Mouse (Mus musculus) inflammation-experienced regulatory T-cells, adult 6 months (primary cell): Measurements from ENCODE around the gene Adamts6. TPM values are rescaled to one million over a fixed set of nuclear protein-coding genes. Genes with fewer than 3 reads are reported as not detected.

Source experiments
- ATAC-seq: one replicate; pipeline ENCODE4 v1.8.0; 2017
- polyA plus RNA-seq, 3 experiments: library from polyadenylated mRNA; unstranded; fragments of 100-300 nt; shearing (Covaris generic); gene quantifications; one replicate each; pipeline ENCODE4 v1.2.1; 2017

Adamts6 gene
- polyA plus RNA-seq, 3 experiments from 2014 or later, result 11.9 to 30.5 (median 25.5) TPM

- ATAC-seq, result no peak
Measured at GRCm38 (mm10) chr13:104517638-104518311, 230.1 kb downstream of the Adamts6 start.

DNA sequence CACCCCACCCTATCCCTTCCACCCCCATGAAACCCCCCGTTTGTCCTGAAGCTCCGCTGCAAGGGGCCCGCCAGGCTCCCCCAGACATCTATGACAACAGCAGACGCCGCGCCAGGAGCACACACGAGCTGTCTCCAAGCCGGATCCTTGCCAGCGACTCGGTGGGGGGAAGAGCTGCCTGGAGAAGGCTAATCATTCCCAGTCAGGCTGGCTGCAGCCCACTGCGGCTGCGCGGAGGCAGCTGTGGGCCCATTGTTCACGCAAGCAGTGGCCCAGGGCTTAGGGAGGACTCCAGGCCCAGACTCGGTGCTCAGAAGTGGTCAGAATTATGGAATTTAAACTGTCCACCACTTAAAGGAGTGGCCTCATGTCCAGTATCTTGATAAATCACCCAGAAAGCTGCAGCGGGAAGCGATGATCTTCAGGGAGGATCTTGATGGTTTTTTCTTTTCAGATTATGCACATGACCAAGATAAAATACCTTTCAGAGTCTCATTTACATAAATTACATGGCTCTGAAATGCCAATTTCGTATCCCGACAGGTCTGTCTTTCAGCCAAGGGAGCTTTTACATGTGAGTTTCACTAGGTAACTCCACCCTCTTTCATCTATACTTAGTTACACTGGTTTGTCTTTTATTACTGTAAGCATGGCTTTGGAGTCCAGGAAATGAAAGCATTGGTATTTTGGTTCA is 230.8 kb downstream of the Adamts6 start:
- ATAC-seq, result no peak

- ATAC-seq, result no peak
Measured at GRCm38 (mm10) chr13:104519006-104519695, 231.5 kb downstream of the Adamts6 start.

DNA sequence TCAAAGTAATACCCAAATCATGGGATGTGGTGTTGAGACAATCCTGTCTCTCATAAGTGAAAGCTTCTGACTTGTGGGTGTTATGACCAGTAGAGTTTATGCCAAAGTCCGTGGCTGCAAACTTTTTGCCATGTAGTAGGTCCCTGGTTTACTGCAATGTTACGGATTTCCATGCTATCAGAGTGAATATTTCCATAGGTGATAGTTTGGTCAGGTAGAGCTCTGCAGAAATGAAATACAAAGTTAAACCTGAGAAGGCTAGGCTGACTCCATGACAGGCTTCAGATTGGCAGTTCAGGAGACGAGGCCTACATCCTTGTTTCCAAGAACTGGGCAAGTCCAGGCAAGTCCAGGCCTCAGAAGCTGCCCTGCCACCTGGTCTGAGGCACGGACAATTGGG is 232.3 kb downstream of the Adamts6 start:
- ATAC-seq, result no peak

- ATAC-seq, result no peak
Measured at GRCm38 (mm10) chr13:104520461-104520860, 232.8 kb downstream of the Adamts6 start.

GRCm38 (mm10) chr13:104521532-104521931 is 233.9 kb downstream of the Adamts6 start:
- ATAC-seq, result no peak

GRCm38 (mm10) chr13:104525656-104526055 is 238.0 kb downstream of the Adamts6 start:
- ATAC-seq, result no peak

DNA sequence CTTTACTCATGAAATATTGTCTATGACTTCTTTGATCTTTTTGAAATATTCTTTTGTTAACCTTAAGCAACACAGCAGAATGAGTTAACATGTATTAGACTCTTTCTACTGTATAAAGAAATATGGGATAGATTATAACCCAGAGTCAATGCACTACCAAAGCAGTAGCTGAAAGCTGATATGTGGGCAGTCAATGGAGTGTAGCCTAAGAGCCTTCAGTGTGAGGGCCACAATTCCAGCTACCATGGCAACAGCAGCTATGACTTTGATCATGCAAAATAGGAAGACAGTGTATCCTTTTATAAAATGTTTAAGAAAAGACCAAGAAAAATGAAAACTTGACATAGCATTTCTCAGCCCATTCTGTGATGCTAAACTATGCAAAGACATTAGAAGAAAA is 241.6 kb downstream of the Adamts6 start:
- ATAC-seq, result no peak

- ATAC-seq, result no peak
Measured at GRCm38 (mm10) chr13:104531841-104532240, 244.2 kb downstream of the Adamts6 start.

DNA sequence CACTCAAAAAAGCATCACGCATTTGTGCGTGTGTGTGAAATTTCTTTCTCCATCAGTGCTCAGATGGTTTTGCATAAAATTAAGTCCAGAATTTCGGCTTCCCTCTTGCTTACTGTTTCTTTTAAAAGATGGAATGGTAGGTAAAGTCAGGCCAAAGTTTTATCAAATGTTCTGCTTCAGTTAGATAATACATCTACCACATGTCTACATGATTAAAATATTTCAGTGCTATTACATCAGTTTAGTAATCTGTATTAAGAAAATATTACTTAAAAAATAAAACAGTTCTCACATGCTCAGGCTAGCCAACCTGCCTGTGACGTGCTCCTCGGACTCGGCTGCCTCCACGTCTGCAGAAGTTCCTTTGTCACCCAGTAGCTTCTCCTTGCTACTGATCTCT is 245.1 kb downstream of the Adamts6 start:
- ATAC-seq, result no peak

DNA sequence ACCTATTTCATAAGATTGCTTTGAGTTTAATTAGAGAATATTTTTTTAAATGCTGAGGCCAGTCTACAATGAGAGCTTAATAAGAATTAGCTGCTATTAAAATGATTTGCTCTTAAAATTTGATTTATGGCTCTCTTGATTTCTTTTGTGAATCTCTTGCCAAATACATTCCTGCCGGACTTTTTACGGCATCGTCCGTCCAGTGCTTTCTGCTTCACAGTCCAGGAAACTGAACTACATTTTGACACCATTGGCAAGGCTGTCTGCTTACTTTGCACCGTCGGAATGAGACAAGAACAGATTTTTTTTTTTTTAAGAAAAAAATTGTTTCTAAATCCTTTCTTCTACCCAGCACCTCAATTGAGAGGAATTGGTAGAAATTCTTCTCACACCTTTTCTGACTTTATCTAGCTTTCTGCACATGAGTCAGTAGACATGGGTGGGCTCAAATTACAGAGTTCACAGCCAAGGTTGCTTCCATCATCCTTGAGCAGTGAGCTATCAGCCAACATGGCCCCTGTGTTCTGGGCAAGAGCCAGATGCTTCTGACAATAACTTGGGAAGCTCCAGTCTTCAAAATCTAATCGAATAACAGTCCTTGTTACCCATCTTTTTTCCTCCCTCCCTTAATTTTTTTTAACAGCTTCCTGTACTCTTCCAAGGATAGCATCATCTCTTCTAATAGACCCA is 246.3 kb downstream of the Adamts6 start:
- ATAC-seq, result no peak

DNA sequence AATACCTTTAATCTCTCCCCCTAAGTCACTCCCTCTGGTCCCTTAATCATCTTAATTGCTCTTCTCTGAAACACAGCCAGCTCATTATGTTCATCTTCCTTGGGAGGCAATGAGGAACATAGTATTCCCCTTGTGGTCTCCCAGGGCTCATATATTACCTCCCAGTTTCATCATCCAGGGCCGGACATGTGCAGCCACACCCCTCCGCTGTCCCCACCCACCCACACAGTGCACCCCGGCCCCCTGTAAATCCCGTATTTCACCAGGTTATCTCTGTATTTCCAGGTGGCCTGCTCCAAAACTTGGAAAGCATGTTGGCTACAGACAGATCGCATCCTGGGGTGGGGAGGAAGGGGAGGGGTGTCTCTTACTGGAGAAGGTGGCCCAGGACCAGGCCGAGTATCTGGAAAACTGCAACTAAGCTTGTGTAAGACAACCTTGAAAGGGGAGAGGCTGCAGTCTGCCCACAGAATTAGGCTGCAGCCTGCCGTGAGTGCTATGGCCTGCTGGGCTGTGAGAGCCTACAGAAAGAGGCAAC is 253.3 kb downstream of the Adamts6 start:
- no peak for ATAC-seq

DNA sequence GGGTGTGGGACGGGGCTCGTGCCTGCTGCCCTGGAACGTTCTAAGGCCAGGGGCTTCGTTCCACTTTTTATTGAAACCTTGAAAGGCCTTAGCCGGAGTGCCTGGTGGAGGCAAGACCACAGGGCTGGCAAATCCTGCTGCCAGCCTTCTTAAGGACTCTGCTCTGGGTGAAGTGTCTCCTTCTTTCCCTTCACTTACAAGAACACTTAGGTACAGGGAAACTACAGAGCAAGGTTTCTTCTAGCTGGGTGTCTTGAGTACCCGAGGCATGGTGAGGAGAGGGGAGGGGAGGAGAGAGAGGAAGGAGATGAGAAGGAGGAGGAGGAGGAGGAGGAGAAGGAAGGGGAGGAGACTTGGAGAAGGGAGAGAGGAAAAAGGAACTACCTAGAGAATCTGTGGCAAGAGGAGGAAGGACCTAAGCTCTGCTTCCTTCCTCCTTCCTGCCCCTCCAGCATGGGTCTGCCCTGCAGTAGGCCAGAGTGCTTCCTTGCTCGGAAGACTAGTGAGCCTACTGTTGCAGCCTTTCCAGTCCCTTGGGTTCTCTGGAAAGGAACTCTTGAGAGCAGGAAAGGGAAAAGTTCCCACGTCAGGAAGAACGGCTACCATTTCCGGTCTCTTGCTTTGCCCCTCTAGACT is 254.6 kb downstream of the Adamts6 start:
- ATAC-seq, result no peak

- no peak for ATAC-seq
Measured at GRCm38 (mm10) chr13:104542759-104543141, 255.1 kb downstream of the Adamts6 start.

Other genes with a start within 250 kb of the Adamts6 start
- 10 to 100 TPM in 1 of 3 experiments, 1 to 10 TPM in 2; 5.3 to 10.1 (median 8.7) TPM for gene Nln, start 178.2 kb upstream of the Adamts6 start, polyA plus RNA-seq
- under 1 TPM; 0.30 to 0.43 (median 0.36) TPM for gene Sgtb, start 178.1 kb upstream of the Adamts6 start, polyA plus RNA-seq
- 10 to 100 TPM; 43.0 to 54.3 (median 50.0) TPM for gene Trappc13, start 109.4 kb upstream of the Adamts6 start, polyA plus RNA-seq
- 10 to 100 TPM; 24.9 to 33.2 (median 28.6) TPM for gene Trim23, start 109.0 kb upstream of the Adamts6 start, polyA plus RNA-seq
- gene Cenpk, start 59.2 kb upstream of the Adamts6 start, polyA plus RNA-seq, result 10 to 100 TPM in 1 of 3 experiments, 1 to 10 TPM in 2; 4.9 to 26.3 (median 5.6) TPM
- gene Ppwd1, start 59.0 kb upstream of the Adamts6 start, polyA plus RNA-seq, result 10 to 100 TPM; 13.5 to 16.6 (median 15.0) TPM